Mouse (Mus musculus) embryonic facial prominence, embryonic 11.5 days (tissue): ENCODE results near the gene Clic4. TPM values are rescaled to one million over a fixed set of nuclear protein-coding genes. Genes with fewer than 3 reads are reported as not detected.

ENCODE experiments used
- ATAC-seq: fragments of 200-750 bp; cut with Nextera tagmentation; replicated peaks from 2 replicates; pipeline ENCODE4 v1.8.0; 2017; ENCODE audit warnings: low read depth; ENCODE audit not compliant: insufficient number of reproducible peaks, low FRiP score, low TSS enrichment
- DNase-seq: peaks from one replicate; pipeline ENCODE4 v3.0.0-alpha.2; 2015; ENCODE audit warnings: low spot score
- H3K27ac ChIP-seq: fragments of 300-500 bp; sonication (generic); replicated peaks from 2 replicates; pipeline ENCODE4 v1.5.1; 2014; ENCODE audit warnings: mild to moderate bottlenecking, low read depth, low read length, control low read depth
- H3K27me3 ChIP-seq: fragments of 300-500 bp; sonication (generic); 2 replicates; pipeline ENCODE4 v1.6.1; 2014; ENCODE audit warnings: mild to moderate bottlenecking, low read length, moderate library complexity, mixed read lengths; ENCODE audit not compliant: control insufficient read depth, insufficient read depth
- H3K36me3 ChIP-seq: fragments of 300-500 bp; sonication (generic); replicated peaks from 2 replicates; pipeline ENCODE4 v1.6.1; 2014; ENCODE audit warnings: low read depth, mild to moderate bottlenecking, low read length, moderate library complexity, mixed read lengths; ENCODE audit not compliant: control insufficient read depth, insufficient read depth
- H3K4me1 ChIP-seq: fragments of 300-500 bp; sonication (generic); 2 replicates; pipeline ENCODE4 v1.6.1; 2014; ENCODE audit warnings: low read length, mixed read lengths; ENCODE audit not compliant: control insufficient read depth, insufficient read depth
- H3K4me2 ChIP-seq: fragments of 300-500 bp; sonication (generic); 2 replicates; pipeline ENCODE4 v1.6.1; 2014; ENCODE audit warnings: low read depth, mild to moderate bottlenecking, control low read depth, low read length, moderate library complexity
- H3K4me3 ChIP-seq: fragments of 300-500 bp; sonication (generic); 2 replicates; pipeline ENCODE4 v1.5.1; 2014; ENCODE audit warnings: low read depth, low read length, control low read depth
- H3K9ac ChIP-seq: fragments of 300-500 bp; sonication (generic); replicated peaks from 2 replicates; pipeline ENCODE4 v1.6.1; 2014; ENCODE audit warnings: mild to moderate bottlenecking, control low read depth, low read length
- H3K9me3 ChIP-seq: fragments of 300-500 bp; sonication (generic); replicated peaks from 2 replicates; pipeline ENCODE4 v1.6.1; 2016; ENCODE audit warnings: mild to moderate bottlenecking, low read length, inconsistent platforms, mixed read lengths; ENCODE audit not compliant: control insufficient read depth
- WGBS: fragments of 180-500 bp; shearing (Covaris S2); extraction: QIAGEN DNeasy Blood & Tissue Kit; methylation state at CpG from one replicate; pipeline ENCODE4 v1.1.7; 2014; 5-methylcytosine and 5-hydroxymethylcytosine counted together
- polyA plus RNA-seq: library from polyadenylated mRNA; unstranded; fragments of >200 nt; fragmentation: Nextera tagmentation; extraction: Ambion mirVana; gene quantifications from 2 replicates; pipeline ENCODE4 v1.2.1, GENCODE M21; 2014

Gene Clic4
- polyA plus RNA-seq, 1 experiment from 2014 or later = 156 TPM

DNA sequence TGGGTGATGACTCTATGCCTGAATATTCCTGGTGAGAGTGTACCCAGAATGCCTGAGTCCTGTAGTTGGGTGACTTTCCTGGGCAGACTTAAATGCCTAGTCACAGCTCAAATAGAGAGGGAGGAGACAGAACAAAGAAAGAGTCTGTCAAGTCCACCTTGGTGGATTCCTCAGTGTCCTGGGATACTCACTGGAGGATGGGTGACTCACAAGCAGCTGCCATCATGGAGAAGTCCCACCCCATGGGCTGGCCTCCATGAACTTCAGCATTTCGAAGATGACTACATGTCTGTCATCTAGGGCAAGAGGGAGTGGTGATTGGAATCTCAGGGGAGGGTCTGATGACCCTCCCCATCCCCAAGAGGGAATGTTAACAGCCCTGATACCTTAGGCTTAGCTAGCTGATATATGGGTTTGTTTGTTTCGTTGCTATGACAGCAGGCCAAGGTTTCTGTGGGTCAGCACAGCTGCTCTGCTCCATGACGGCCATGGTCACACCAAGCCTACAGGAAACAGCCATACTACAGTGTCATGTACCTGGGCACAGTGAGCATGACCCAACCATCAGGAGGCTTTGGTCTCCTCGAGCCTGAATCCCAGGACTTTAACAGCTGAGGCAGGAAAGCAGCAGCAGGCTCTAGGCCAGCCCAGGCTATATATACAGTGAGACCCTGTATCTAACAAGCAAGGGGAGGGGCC lies 4.2 kb upstream of the Clic4 start:
- Histone ChIP-seq H3K27ac (no peak overlapping the region), H3K9ac (no peak overlapping the region), H3K4me2 (no peak overlapping the region), H3K9me3 (no peaks in the 10 kb centered on the region), H3K4me1 (no peaks in the 10 kb centered on the region), H3K36me3 (no peaks in the 10 kb centered on the region), H3K27me3 (no peaks in the 10 kb centered on the region), H3K4me3 (no peak overlapping the region)
- 74% methylated on average over 4 of the region's 4 CpGs for WGBS
- ATAC-seq (no peak), DNase-seq (no peak)

DNA sequence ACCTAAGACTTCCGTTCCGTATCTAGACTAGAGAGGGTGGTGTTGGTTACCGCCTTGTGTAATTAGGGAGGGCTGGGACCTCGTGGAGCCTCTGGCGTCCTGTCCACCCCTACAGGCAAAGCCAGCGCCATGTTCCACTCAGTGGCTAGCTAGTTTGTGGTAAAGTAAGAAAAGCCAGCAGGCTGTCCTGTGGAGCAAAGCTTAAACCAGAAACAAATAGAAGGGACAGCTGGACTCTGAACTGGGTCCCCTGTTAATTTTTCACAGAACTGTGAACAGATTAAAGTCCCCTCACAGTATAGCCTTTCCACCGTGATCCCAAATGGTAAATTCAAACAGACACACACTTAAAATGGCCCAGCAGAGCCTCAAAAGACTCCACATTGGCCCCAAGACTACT lies 2.1 kb upstream of the Clic4 start:
- H3K36me3 ChIP-seq = no peaks in the 10 kb centered on the region
- H3K9me3 ChIP-seq = no peaks in the 10 kb centered on the region
- no peak overlapping the region for H3K9ac ChIP-seq
- no peak overlapping the region for H3K4me2 ChIP-seq
- no peak overlapping the region for H3K4me3 ChIP-seq
- H3K27ac ChIP-seq = no peak overlapping the region
- no peak for ATAC-seq
- H3K27me3 ChIP-seq = no peaks in the 10 kb centered on the region
- H3K4me1 ChIP-seq = peaks cover 1% of the 10 kb centered on the region
- 65% methylated on average over 7 of the region's 7 CpGs for WGBS
- no peak for DNase-seq

DNA sequence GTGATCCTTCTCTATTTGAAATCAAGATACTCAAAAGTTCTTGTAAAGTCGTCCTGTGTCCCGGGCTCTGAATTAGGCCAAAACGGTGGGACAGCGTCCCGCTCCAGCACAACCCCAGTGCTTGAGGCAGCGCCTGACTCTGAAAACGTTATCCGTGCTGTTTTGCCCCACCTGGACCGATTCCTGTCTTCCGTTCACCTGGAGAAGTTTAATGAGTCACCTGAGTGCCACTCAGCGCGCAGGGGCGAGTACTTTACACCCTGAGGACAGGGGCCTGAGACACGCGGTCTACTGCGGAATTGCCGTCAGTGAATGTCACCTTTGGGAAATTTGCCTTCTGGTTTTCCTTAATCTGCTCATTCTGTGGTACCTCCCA lies 681 bp upstream of the Clic4 start:
- no peak for DNase-seq
- H3K4me3 ChIP-seq = peak overlapping the region; percentile 91
- peaks cover 3% of the 10 kb centered on the region for H3K4me1 ChIP-seq
- 2% methylated on average over 17 of the region's 17 CpGs for WGBS
- no peaks in the 10 kb centered on the region for H3K27me3 ChIP-seq
- H3K4me2 ChIP-seq = peak overlapping the region; percentile 61
- ATAC-seq = no peak
- H3K9ac ChIP-seq = peak overlapping the region; percentile 46
- H3K27ac ChIP-seq = no peak overlapping the region
- no peaks in the 10 kb centered on the region for H3K9me3 ChIP-seq
- H3K36me3 ChIP-seq = no peaks in the 10 kb centered on the region

DNA sequence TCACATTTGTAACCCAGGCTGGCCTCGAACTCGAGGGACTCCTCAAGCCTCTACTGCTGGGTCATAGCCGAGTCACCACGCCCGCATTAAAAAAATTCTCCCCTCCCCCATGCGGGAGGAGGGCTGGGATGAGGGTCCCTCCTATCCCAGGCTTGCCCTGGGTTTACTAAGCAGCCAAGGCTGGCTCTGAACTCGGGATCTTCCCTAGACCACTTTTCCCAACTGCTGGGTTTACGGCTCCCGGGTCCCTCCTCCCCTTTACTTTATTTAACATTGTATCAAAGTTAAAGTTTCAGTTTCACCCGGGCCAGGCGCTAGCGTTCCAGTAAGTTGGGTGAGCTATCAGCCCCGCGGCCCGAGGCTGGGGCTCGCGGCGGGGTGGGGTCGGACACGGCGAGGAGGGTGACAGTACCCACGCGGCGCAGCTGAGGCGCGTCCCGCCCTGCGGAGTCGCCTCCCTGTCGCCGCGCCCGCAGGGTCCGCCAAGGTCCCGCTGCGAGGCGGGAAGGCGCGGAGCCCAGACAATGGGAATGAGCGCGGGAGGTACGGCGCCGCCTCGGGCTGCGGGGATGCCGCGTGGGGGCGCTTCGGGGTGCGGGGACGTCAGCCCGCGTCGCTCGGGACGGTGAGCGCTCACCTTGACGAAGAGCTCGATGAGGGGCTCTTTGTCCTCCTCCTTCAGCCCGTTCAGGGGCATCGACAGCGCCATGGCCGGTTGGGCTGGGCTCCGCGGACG lies 565 bp downstream of the Clic4 start:
- peak overlapping the region; percentile 93 for H3K9ac ChIP-seq
- no peaks in the 10 kb centered on the region for H3K36me3 ChIP-seq
- peak; percentile 74 for DNase-seq
- H3K4me1 ChIP-seq = peaks cover 3% of the 10 kb centered on the region
- H3K27me3 ChIP-seq = no peaks in the 10 kb centered on the region
- no peaks in the 10 kb centered on the region for H3K9me3 ChIP-seq
- peak; percentile 35 for ATAC-seq
- H3K4me3 ChIP-seq = peak overlapping the region; percentile 91
- WGBS = under 1% methylated on average over 67 of the region's 67 CpGs
- peak overlapping the region; percentile 94 for H3K27ac ChIP-seq
- peak overlapping the region; percentile 40 for H3K4me2 ChIP-seq

DNA sequence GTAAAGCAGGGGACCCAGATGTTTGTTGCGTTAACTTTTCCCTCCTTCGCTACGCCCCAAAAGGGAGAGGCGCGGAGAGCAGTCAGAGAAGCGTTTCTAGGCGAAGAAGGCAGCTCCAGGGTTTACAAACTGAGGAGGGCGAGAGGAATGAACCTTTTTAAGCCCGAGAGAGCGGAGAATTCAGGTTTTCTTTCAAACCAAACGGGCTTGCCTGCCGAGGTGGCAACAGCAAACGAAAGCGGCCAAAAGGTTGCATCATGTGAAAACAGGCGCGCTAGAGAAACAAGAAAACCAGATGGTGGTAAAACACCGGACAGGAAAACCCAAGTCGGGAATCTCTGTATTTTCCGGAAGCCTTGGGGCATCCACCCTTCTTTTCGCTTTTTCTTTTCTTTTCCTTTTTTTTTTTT lies 1.2 kb downstream of the Clic4 start:
- DNase-seq (peak; percentile 58), ATAC-seq (no peak)
- no peaks in the 10 kb centered on the region for H3K27me3 ChIP-seq
- H3K36me3 ChIP-seq = no peaks in the 10 kb centered on the region
- peak overlapping the region; percentile 91 for H3K4me3 ChIP-seq
- H3K4me2 ChIP-seq = peak overlapping the region; percentile 40
- WGBS = 2% methylated on average over 20 of the region's 20 CpGs
- H3K9ac ChIP-seq = peak overlapping the region; percentile 93
- no peaks in the 10 kb centered on the region for H3K9me3 ChIP-seq
- H3K4me1 ChIP-seq = peaks cover 3% of the 10 kb centered on the region
- no peak overlapping the region for H3K27ac ChIP-seq

DNA sequence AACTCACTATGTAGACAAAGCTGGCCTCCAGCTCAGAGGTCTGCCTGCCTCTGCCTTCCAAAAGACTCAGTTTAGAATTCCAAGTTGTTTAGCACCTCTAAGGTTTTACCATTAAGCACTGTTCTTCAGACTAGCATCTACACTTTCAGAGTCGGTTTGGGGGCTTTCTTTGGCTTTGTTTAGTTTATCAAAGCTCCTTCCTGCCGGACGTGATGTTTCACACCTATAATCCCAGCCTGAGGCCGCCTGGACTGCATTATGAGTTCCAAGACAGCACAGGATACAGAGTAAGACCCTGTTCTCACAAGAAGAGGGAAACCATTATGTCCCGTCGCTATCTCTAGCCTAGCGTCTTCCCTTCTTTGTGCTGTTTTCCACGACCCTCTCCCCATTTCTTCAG lies 2.1 kb downstream of the Clic4 start:
- Histone ChIP-seq H3K27me3 (no peaks in the 10 kb centered on the region), H3K4me1 (peaks cover 3% of the 10 kb centered on the region), H3K27ac (no peak overlapping the region), H3K36me3 (no peaks in the 10 kb centered on the region), H3K4me2 (peak overlapping the region; percentile 40), H3K9me3 (no peaks in the 10 kb centered on the region), H3K9ac (no peak overlapping the region), H3K4me3 (peak overlapping the region; percentile 91)
- WGBS = 39% methylated on average over 8 of the region's 8 CpGs
- no peak for DNase-seq
- no peak for ATAC-seq

DNA sequence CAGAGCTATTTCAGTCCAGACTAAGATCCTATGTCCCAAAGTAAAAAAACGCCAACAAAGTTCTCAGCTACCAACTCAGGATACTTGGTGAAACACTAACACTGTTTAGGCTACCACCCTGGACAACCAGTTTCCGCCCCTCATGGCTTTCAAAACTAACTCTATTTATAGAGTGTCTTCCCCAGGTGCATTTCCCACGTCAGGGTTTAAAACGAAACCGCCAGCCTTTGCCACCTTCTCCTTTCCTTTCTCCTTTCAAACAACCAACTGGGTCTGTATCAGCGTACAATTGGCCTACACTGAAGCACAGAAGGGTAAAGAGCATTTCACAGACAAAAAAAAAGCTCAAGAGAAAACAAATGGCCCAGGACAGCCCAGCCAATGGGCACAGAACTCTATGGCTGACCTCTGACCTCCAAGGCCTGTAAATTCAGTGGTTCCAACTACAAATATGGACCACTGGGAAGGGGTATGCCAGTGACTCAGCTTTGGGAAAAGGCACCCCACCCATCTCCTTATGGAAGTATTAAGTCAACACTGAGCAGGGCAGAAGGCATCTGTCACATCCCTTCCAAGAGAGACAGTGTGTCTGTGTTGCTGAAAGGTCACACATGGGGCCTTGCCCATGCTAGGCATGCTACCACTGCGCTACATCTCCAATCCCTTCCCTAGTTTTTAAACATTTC lies 2.8 kb downstream of the Clic4 start:
- Histone ChIP-seq H3K9ac (no peak overlapping the region; the same call in 1 of the 2 replicates), H3K27me3 (no peaks in the 10 kb centered on the region), H3K4me2 (peak overlapping the region; percentile 16; the same call in 1 of the 2 replicates), H3K4me3 (no peak overlapping the region), H3K27ac (no peak overlapping the region), H3K4me1 (peaks cover 3% of the 10 kb centered on the region), H3K9me3 (no peaks in the 10 kb centered on the region), H3K36me3 (no peaks in the 10 kb centered on the region)
- no peak for ATAC-seq
- 84% methylated on average over 7 of the region's 7 CpGs for WGBS
- no peak for DNase-seq

DNA sequence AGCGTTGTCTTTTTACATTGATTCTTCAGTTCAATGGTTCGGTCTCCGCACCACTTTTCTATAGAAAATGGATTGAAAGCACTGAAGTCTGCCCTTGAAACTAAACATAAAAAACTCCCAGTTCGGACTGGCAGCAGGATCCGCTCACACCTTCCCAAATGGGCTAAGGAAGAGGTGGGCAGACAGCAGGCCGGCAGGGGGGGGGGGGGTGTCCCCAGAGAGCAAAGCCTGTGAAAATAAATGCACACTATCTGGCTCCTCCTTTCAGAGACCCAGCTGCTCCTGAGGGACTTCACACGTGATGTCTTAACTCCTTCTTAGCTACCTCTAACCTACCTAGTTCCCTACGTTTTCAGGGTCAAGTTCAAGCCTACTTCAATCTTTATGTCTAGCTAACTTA lies 5.1 kb downstream of the Clic4 start:
- no peak overlapping the region for H3K4me3 ChIP-seq
- no peaks in the 10 kb centered on the region for H3K27me3 ChIP-seq
- H3K4me2 ChIP-seq = no peak overlapping the region
- DNase-seq (no peak), ATAC-seq (no peak)
- WGBS = 52% methylated on average over 8 of the region's 8 CpGs
- peaks cover 3% of the 10 kb centered on the region for H3K4me1 ChIP-seq
- H3K9me3 ChIP-seq = no peaks in the 10 kb centered on the region
- no peaks in the 10 kb centered on the region for H3K36me3 ChIP-seq
- no peak overlapping the region for H3K27ac ChIP-seq
- no peak overlapping the region for H3K9ac ChIP-seq
